Mouse (Mus musculus) limb, embryonic 14.5 days (tissue): Measurements from ENCODE around the gene Car15. TPM values are rescaled to one million over a fixed set of nuclear protein-coding genes. Genes with fewer than 3 reads are reported as not detected.

ENCODE experiments used
- ATAC-seq: fragments of 200-750 bp; cut with Nextera tagmentation; 2 replicates; pipeline ENCODE4 v1.8.0; 2017; ENCODE audit warnings: low read depth, moderate number of reproducible peaks, moderate TSS enrichment; ENCODE audit not compliant: low FRiP score
- DNase-seq: peaks from one replicate; pipeline ENCODE4 v3.0.0-alpha.2; 2015; ENCODE audit warnings: low spot score
- H3K27ac ChIP-seq: fragments of 300-500 bp; sonication (generic); replicated peaks from 2 replicates; pipeline ENCODE4 v1.5.1; 2014; ENCODE audit warnings: low read depth, mild to moderate bottlenecking, low read length, moderate library complexity, mixed read lengths
- H3K27me3 ChIP-seq: fragments of 300-500 bp; sonication (generic); 2 replicates; pipeline ENCODE4 v1.6.1; 2014; ENCODE audit warnings: low read length, mixed read lengths; ENCODE audit not compliant: control insufficient read depth, insufficient read depth
- H3K36me3 ChIP-seq: fragments of 300-500 bp; sonication (generic); 2 replicates; pipeline ENCODE4 v1.6.1; 2014; ENCODE audit warnings: mild to moderate bottlenecking, low read length, moderate library complexity, mixed read lengths; ENCODE audit not compliant: control insufficient read depth, insufficient read depth
- H3K4me1 ChIP-seq: fragments of 300-500 bp; sonication (generic); 2 replicates; pipeline ENCODE4 v1.6.1; 2014; ENCODE audit warnings: antibody characterized with exemption, low read length, mixed read lengths; ENCODE audit not compliant: control insufficient read depth, insufficient read depth
- H3K4me2 ChIP-seq: fragments of 300-500 bp; sonication (generic); replicated peaks from 2 replicates; pipeline ENCODE4 v1.6.1; 2014; ENCODE audit warnings: low read depth, mild to moderate bottlenecking, low read length, moderate library complexity; ENCODE audit not compliant: severe bottlenecking
- H3K4me3 ChIP-seq: fragments of 300-500 bp; sonication (generic); replicated peaks from 2 replicates; pipeline ENCODE4 v1.5.1; 2014; ENCODE audit warnings: low read length
- H3K9ac ChIP-seq: fragments of 300-500 bp; sonication (generic); 2 replicates; pipeline ENCODE4 v1.6.1; 2014; ENCODE audit warnings: mild to moderate bottlenecking, low read depth, low read length, moderate library complexity; ENCODE audit not compliant: severe bottlenecking
- H3K9me3 ChIP-seq: fragments of 300-500 bp; sonication (generic); 2 replicates; pipeline ENCODE4 v1.6.1; 2016; ENCODE audit warnings: low read length; ENCODE audit not compliant: control insufficient read depth
- POLR2A ChIP-seq: fragments of 200-500 bp; IDR thresholded peaks from 2 replicates; pipeline ENCODE4 v1.8.0; 2012; ENCODE audit warnings: inconsistent platforms, mild to moderate bottlenecking, moderate library complexity, borderline replicate concordance; ENCODE audit not compliant: insufficient read depth, insufficient read length; ENCODE audit errors: extremely low read depth
- WGBS: fragments of 180-500 bp; shearing (Covaris S2); extraction: QIAGEN DNeasy Blood & Tissue Kit; methylation state at CpG from one replicate; pipeline ENCODE4 v1.1.7; 2014; 5-methylcytosine and 5-hydroxymethylcytosine counted together
- polyA plus RNA-seq, 2 experiments: library from polyadenylated mRNA; depleted of rRNA in 1 of 2; stranded (reverse) in 1 of 2; unstranded in 1 of 2; fragments of >200 nt; fragmentation: Nextera tagmentation in 1 of 2; extraction: Ambion mirVana in 1 of 2; gene quantifications; 2 replicates each; pipeline versions ENCODE4 v1.2.1 to v1.2.3; 2012 to 2014

The Car15 gene
- polyA plus RNA-seq, 2 experiments, result 3.2 to 8.6 TPM

- H3K27me3 ChIP-seq, result peaks cover 12% of the 10 kb centered on the region; the same call in 1 of the 2 replicates
- peak overlapping the region; percentile 65 for H3K4me2 ChIP-seq
- TF ChIP-seq POLR2A, result no peak
- no peaks in the 10 kb centered on the region for H3K9me3 ChIP-seq
- ATAC-seq (no peak), DNase-seq (no peak)
- H3K27ac ChIP-seq, result peak overlapping the region; percentile 75
- H3K36me3 ChIP-seq, result peaks cover 64% of the 10 kb centered on the region
- peaks cover 90% of the 10 kb centered on the region for H3K4me1 ChIP-seq
- H3K9ac ChIP-seq, result peak overlapping the region; percentile 67
- peak overlapping the region; percentile 32 for H3K4me3 ChIP-seq
- WGBS, result 9% methylated on average over 47 of the region's 50 CpGs
Measured at GRCm38 (mm10) chr16:17806581-17807191, 31.5 kb downstream of the Car15 start.

- WGBS, result 30% methylated on average over 7 of the region's 7 CpGs
Measured at GRCm38 (mm10) chr16:17804982-17805381, 33.2 kb downstream of the Car15 start.

DNA sequence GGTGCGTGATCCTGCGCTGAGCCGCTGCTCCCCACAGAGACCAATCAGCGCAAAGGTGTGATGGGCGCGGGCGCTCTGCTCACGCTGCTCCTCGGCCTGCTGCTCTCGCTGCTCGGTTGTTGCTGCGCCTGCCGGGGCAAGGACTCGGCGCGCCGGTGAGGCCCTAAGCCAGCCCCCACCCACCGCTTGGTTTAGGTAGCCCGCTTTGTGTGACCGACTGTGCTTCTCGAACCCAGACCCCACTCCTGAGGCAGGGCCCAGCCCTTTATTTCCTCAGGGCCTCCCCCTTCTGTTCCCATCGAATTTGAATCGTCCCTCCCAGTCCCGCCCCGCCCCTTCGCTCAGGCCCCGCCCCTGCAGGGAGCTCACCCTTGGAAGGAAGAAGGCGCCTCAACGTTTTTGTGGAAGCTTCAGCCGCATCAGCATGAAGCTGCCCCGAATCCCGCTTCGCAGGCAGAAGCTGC is 33.7 kb downstream of the Car15 start:
- peaks cover 12% of the 10 kb centered on the region; the same call in 1 of the 2 replicates for H3K27me3 ChIP-seq
- peaks cover 68% of the 10 kb centered on the region for H3K36me3 ChIP-seq
- peak; percentile 41; the same call in 1 of the 2 replicates for ATAC-seq
- H3K4me1 ChIP-seq, result peaks cover 96% of the 10 kb centered on the region
- 5% methylated on average over 33 of the region's 33 CpGs for WGBS
- peak overlapping the region; percentile 2; the same call in 1 of the 2 replicates for H3K27ac ChIP-seq
- TF ChIP-seq POLR2A, result no peak
- H3K4me3 ChIP-seq, result peak overlapping the region; percentile 19
- peak overlapping the region; percentile 44 for H3K4me2 ChIP-seq
- peak; percentile 58 for DNase-seq
- no peaks in the 10 kb centered on the region for H3K9me3 ChIP-seq
- H3K9ac ChIP-seq, result peak overlapping the region; percentile 36; the same call in 1 of the 2 replicates

More at GRCm38 (mm10) chr16:17804982-17805381, 33.2 kb downstream of the Car15 start:
- peaks cover 12% of the 10 kb centered on the region; the same call in 1 of the 2 replicates for H3K27me3 ChIP-seq
- H3K4me2 ChIP-seq, result peak overlapping the region; percentile 44
- peaks cover 95% of the 10 kb centered on the region for H3K4me1 ChIP-seq
- H3K9ac ChIP-seq, result no peak overlapping the region
- no peak overlapping the region for H3K27ac ChIP-seq
- ATAC-seq, result no peak
- no peak for TF ChIP-seq POLR2A
- peaks cover 64% of the 10 kb centered on the region for H3K36me3 ChIP-seq
- no peak for DNase-seq
- no peaks in the 10 kb centered on the region for H3K9me3 ChIP-seq
- peak overlapping the region; percentile 19 for H3K4me3 ChIP-seq

- peak overlapping the region; percentile 44 for H3K4me2 ChIP-seq
- peak overlapping the region; percentile 2; the same call in 1 of the 2 replicates for H3K27ac ChIP-seq
- ATAC-seq, result no peak
Measured at GRCm38 (mm10) chr16:17803675-17804448, 34.3 kb downstream of the Car15 start.

More at GRCm38 (mm10) chr16:17803675-17804448, 34.3 kb downstream of the Car15 start:
- DNase-seq, result no peak
- H3K9me3 ChIP-seq, result no peaks in the 10 kb centered on the region
- H3K9ac ChIP-seq, result peak overlapping the region; percentile 36; the same call in 1 of the 2 replicates
- TF ChIP-seq POLR2A, result no peak
- H3K36me3 ChIP-seq, result peaks cover 64% of the 10 kb centered on the region
- H3K4me3 ChIP-seq, result peak overlapping the region; percentile 24
- H3K27me3 ChIP-seq, result peaks cover 12% of the 10 kb centered on the region; the same call in 1 of the 2 replicates
- H3K4me1 ChIP-seq, result peaks cover 96% of the 10 kb centered on the region
- WGBS, result 27% methylated on average over 31 of the region's 33 CpGs
